Mouse (Mus musculus) bone marrow, adult 2 months (tissue): ENCODE results near the gene Lsamp.

ENCODE experiments used
- CTCF ChIP-seq: fragments of 200-500 bp; IDR thresholded peaks from 2 replicates; pipeline ENCODE4 v1.5.1; 2011; ENCODE audit warnings: low read length, control low read depth; ENCODE audit not compliant: control insufficient read depth, insufficient read depth
- POLR2A ChIP-seq: fragments of 200-500 bp; IDR thresholded peaks from 2 replicates; pipeline ENCODE4 v1.6.1; 2011; ENCODE audit warnings: low read depth, mild to moderate bottlenecking, control low read depth, low read length, borderline replicate concordance; ENCODE audit not compliant: control insufficient read depth

DNA sequence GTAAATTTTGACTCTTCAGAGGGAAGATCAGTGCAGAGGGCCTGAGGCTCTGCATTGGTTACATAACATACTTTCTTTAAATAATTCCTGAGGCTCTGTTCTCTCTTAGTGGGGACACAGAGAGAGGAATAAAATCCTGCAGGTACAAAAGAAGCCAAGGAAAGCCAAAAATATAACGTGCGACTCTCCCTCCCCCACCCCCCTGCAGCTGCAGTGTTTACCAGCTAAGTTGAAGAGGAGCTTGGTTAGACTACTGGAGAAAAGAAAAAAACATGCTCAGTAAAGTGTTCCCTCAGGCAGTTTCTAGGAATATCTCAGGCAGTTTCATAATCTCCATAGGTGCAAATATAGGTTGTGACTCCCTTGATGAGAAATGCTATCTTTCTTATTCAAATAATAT lies 1951.5 kb downstream of the Lsamp start:
- TF ChIP-seq CTCF (no peak), POLR2A (no peak)
